Mouse (Mus musculus) midbrain, embryonic 15.5 days (tissue): Measurements from ENCODE around the gene Plxna2. TPM values are rescaled to one million over a fixed set of nuclear protein-coding genes. Genes with fewer than 3 reads are reported as not detected.
A peak's percentile ranks its signal among the peaks of the same experiment; 100 is the strongest.

Experiments
- ATAC-seq: fragments of 200-750 bp; cut with Nextera tagmentation; replicated peaks from 2 replicates; pipeline ENCODE4 v1.8.0; 2017; ENCODE audit warnings: moderate TSS enrichment
- H3K27ac ChIP-seq: fragments of 300-500 bp; sonication (generic); 2 replicates; pipeline ENCODE4 v1.5.1; 2015; ENCODE audit warnings: mild to moderate bottlenecking, inconsistent platforms
- H3K27me3 ChIP-seq: fragments of 300-500 bp; sonication (generic); replicated peaks from 2 replicates; pipeline ENCODE4 v1.6.1; 2015; ENCODE audit warnings: inconsistent platforms
- H3K36me3 ChIP-seq: fragments of 300-500 bp; sonication (generic); replicated peaks from 2 replicates; pipeline ENCODE4 v1.6.1; 2015; ENCODE audit warnings: inconsistent platforms
- H3K4me1 ChIP-seq: fragments of 300-500 bp; sonication (generic); 2 replicates; pipeline ENCODE4 v1.6.1; 2015; ENCODE audit warnings: inconsistent platforms
- H3K4me2 ChIP-seq: fragments of 300-500 bp; sonication (generic); 2 replicates; pipeline ENCODE4 v1.6.1; 2015; ENCODE audit warnings: inconsistent platforms, mild to moderate bottlenecking, moderate library complexity
- H3K4me3 ChIP-seq: fragments of 300-500 bp; sonication (generic); 2 replicates; pipeline ENCODE4 v1.5.1; 2015; ENCODE audit warnings: mild to moderate bottlenecking, inconsistent platforms
- H3K9ac ChIP-seq: fragments of 300-500 bp; sonication (generic); 2 replicates; pipeline ENCODE4 v1.6.1; 2015; ENCODE audit warnings: mild to moderate bottlenecking, inconsistent platforms
- H3K9me3 ChIP-seq: fragments of 300-500 bp; sonication (generic); 2 replicates; pipeline ENCODE4 v1.6.1; 2016; ENCODE audit warnings: inconsistent platforms
- WGBS: fragments of 180-500 bp; shearing (Covaris S2); methylation state at CpG from one replicate; pipeline ENCODE4 v1.1.7; 2015; ENCODE audit warnings: mixed read lengths; 5-methylcytosine and 5-hydroxymethylcytosine counted together
- polyA plus RNA-seq: library from polyadenylated mRNA; unstranded; fragments of >200 nt; fragmentation: Nextera tagmentation; extraction: Ambion mirVana; gene quantifications from 2 replicates; pipeline ENCODE4 v1.2.1, GENCODE M21; 2015

Gene Plxna2
- polyA plus RNA-seq, 1 experiment from 2014 or later: 22.4 TPM

- no peak overlapping the region for H3K27ac ChIP-seq
- no peak overlapping the region for H3K4me2 ChIP-seq
- H3K9ac ChIP-seq: no peak overlapping the region
- 26% methylated on average over 2 of the region's 2 CpGs for WGBS
- no peak; the same call in 1 of the 2 replicates for ATAC-seq
- H3K9me3 ChIP-seq: no peaks in the 10 kb centered on the region
- no peaks in the 10 kb centered on the region for H3K27me3 ChIP-seq
- no peaks in the 10 kb centered on the region for H3K4me1 ChIP-seq
- H3K36me3 ChIP-seq: no peaks in the 10 kb centered on the region
- H3K4me3 ChIP-seq: no peak overlapping the region
Observed at GRCm38 (mm10) chr1:194613271-194613834, 4.7 kb upstream of the Plxna2 start.

GRCm38 (mm10) chr1:194613923-194614830 lies 3.8 kb upstream of the Plxna2 start:
- Histone ChIP-seq H3K27me3 (no peaks in the 10 kb centered on the region), H3K4me2 (no peak overlapping the region), H3K27ac (no peak overlapping the region), H3K4me1 (peaks cover 4% of the 10 kb centered on the region; the same call in 1 of the 2 replicates), H3K9ac (no peak overlapping the region), H3K9me3 (no peaks in the 10 kb centered on the region), H3K4me3 (no peak overlapping the region), H3K36me3 (no peaks in the 10 kb centered on the region)
- 74% methylated on average over 5 of the region's 5 CpGs for WGBS
- ATAC-seq: no peak

- Histone ChIP-seq H3K4me1 (peaks cover 8% of the 10 kb centered on the region), H3K36me3 (no peaks in the 10 kb centered on the region), H3K27me3 (no peaks in the 10 kb centered on the region), H3K27ac (no peak overlapping the region), H3K9me3 (no peaks in the 10 kb centered on the region), H3K9ac (no peak overlapping the region), H3K4me2 (no peak overlapping the region), H3K4me3 (no peak overlapping the region)
- 26% methylated on average over 1 of the region's 1 CpGs for WGBS
- ATAC-seq: no peak
Observed at GRCm38 (mm10) chr1:194616136-194616535, 1.9 kb upstream of the Plxna2 start.

GRCm38 (mm10) chr1:194618841-194619311 lies 858 bp downstream of the Plxna2 start:
- 1% methylated on average over 19 of the region's 19 CpGs for WGBS
- Histone ChIP-seq H3K9ac (peak overlapping the region; percentile 76; the same call in 1 of the 2 replicates), H3K9me3 (no peaks in the 10 kb centered on the region), H3K4me1 (peaks cover 36% of the 10 kb centered on the region), H3K27me3 (no peaks in the 10 kb centered on the region), H3K4me3 (peak overlapping the region; percentile 84), H3K27ac (peak overlapping the region; percentile 91), H3K4me2 (peak overlapping the region; percentile 62), H3K36me3 (no peaks in the 10 kb centered on the region)
- ATAC-seq: peak; percentile 72

GRCm38 (mm10) chr1:194619353-194620244 lies 1.6 kb downstream of the Plxna2 start:
- Histone ChIP-seq H3K4me3 (peak overlapping the region; percentile 84), H3K4me1 (peaks cover 43% of the 10 kb centered on the region), H3K9me3 (no peaks in the 10 kb centered on the region), H3K36me3 (no peaks in the 10 kb centered on the region), H3K4me2 (peak overlapping the region; percentile 62), H3K27ac (peak overlapping the region; percentile 91), H3K9ac (peak overlapping the region; percentile 76), H3K27me3 (no peaks in the 10 kb centered on the region)
- WGBS: under 1% methylated on average over 62 of the region's 62 CpGs
- ATAC-seq: peak; percentile 96

- peak; percentile 57 for ATAC-seq
- H3K27ac ChIP-seq: peak overlapping the region; percentile 91
- peak overlapping the region; percentile 62 for H3K4me2 ChIP-seq
- no peaks in the 10 kb centered on the region for H3K27me3 ChIP-seq
- WGBS: under 1% methylated on average over 56 of the region's 56 CpGs
- peaks cover 51% of the 10 kb centered on the region for H3K4me1 ChIP-seq
- H3K36me3 ChIP-seq: no peaks in the 10 kb centered on the region
- H3K9ac ChIP-seq: peak overlapping the region; percentile 76
- H3K4me3 ChIP-seq: peak overlapping the region; percentile 84
- H3K9me3 ChIP-seq: no peaks in the 10 kb centered on the region
Observed at GRCm38 (mm10) chr1:194620245-194620991, 2.4 kb downstream of the Plxna2 start.

GRCm38 (mm10) chr1:194622174-194622573 lies 4.2 kb downstream of the Plxna2 start:
- Histone ChIP-seq H3K36me3 (no peaks in the 10 kb centered on the region), H3K9me3 (no peaks in the 10 kb centered on the region), H3K4me3 (peak overlapping the region; percentile 84), H3K4me2 (peak overlapping the region; percentile 62), H3K27ac (peak overlapping the region; percentile 49; the same call in 1 of the 2 replicates), H3K9ac (peak overlapping the region; percentile 76), H3K4me1 (peaks cover 64% of the 10 kb centered on the region), H3K27me3 (no peaks in the 10 kb centered on the region)
- ATAC-seq: no peak
- whole genome bisulfite sequencing: 51% methylated on average over 3 of the region's 3 CpGs

- Histone ChIP-seq H3K4me1 (peaks cover 66% of the 10 kb centered on the region), H3K27ac (peak overlapping the region; percentile 49), H3K36me3 (no peaks in the 10 kb centered on the region), H3K27me3 (no peaks in the 10 kb centered on the region), H3K4me3 (peak overlapping the region; percentile 84), H3K9ac (peak overlapping the region; percentile 76), H3K4me2 (peak overlapping the region; percentile 62), H3K9me3 (no peaks in the 10 kb centered on the region)
- 26% methylated on average over 2 of the region's 2 CpGs for WGBS
- no peak for ATAC-seq
Observed at GRCm38 (mm10) chr1:194622677-194623076, 4.7 kb downstream of the Plxna2 start.

GRCm38 (mm10) chr1:194623641-194624040 lies 5.6 kb downstream of the Plxna2 start:
- Histone ChIP-seq H3K27ac (no peak overlapping the region), H3K27me3 (no peaks in the 10 kb centered on the region), H3K9me3 (no peaks in the 10 kb centered on the region), H3K36me3 (no peaks in the 10 kb centered on the region), H3K4me3 (peak overlapping the region; percentile 84), H3K4me1 (peaks cover 74% of the 10 kb centered on the region), H3K4me2 (peak overlapping the region; percentile 62), H3K9ac (no peak overlapping the region)
- WGBS: 76% methylated on average over 3 of the region's 3 CpGs
- ATAC-seq: no peak

GRCm38 (mm10) chr1:194624411-194624810 lies 6.4 kb downstream of the Plxna2 start:
- peaks cover 76% of the 10 kb centered on the region for H3K4me1 ChIP-seq
- H3K36me3 ChIP-seq: no peaks in the 10 kb centered on the region
- 0 out of 2 replicates have a peak overlapping the region, but pooled peaks have one; percentile 10 for H3K9ac ChIP-seq
- no peak overlapping the region for H3K27ac ChIP-seq
- peak overlapping the region; percentile 84 for H3K4me3 ChIP-seq
- H3K4me2 ChIP-seq: peak overlapping the region; percentile 62
- WGBS: 44% methylated on average over 2 of the region's 2 CpGs
- no peaks in the 10 kb centered on the region for H3K9me3 ChIP-seq
- ATAC-seq: no peak
- H3K27me3 ChIP-seq: no peaks in the 10 kb centered on the region

GRCm38 (mm10) chr1:194624973-194625372 lies 7.0 kb downstream of the Plxna2 start:
- no peaks in the 10 kb centered on the region for H3K36me3 ChIP-seq
- 10% methylated on average over 4 of the region's 4 CpGs for WGBS
- no peak for ATAC-seq
- no peaks in the 10 kb centered on the region for H3K9me3 ChIP-seq
- peak overlapping the region; percentile 84 for H3K4me3 ChIP-seq
- H3K9ac ChIP-seq: peak overlapping the region; percentile 10; the same call in 1 of the 2 replicates
- no peak overlapping the region for H3K27ac ChIP-seq
- no peaks in the 10 kb centered on the region for H3K27me3 ChIP-seq
- H3K4me2 ChIP-seq: peak overlapping the region; percentile 62
- H3K4me1 ChIP-seq: peaks cover 81% of the 10 kb centered on the region
